Mouse (Mus musculus) kidney, postnatal 0 days (tissue): ENCODE measurements around the gene Tbx19. TPM values are rescaled to one million over a fixed set of nuclear protein-coding genes. Genes with fewer than 3 reads are reported as not detected.

Experiments
- ATAC-seq: fragments of 200-750 bp; cut with Nextera tagmentation; replicated peaks from 2 replicates; pipeline ENCODE4 v1.8.0; 2017; ENCODE audit warnings: low read depth, moderate number of reproducible peaks, moderate TSS enrichment, moderate library complexity; ENCODE audit not compliant: low FRiP score
- DNase-seq: peaks from one replicate; pipeline ENCODE4 v3.0.0-alpha.2; 2016; ENCODE audit warnings: low spot score
- H3K27ac ChIP-seq: fragments of 300-500 bp; sonication (generic); 2 replicates; pipeline ENCODE4 v1.5.1; 2014; ENCODE audit warnings: mild to moderate bottlenecking
- H3K27me3 ChIP-seq: fragments of 300-500 bp; sonication (generic); 2 replicates; pipeline ENCODE4 v1.6.1; 2014; ENCODE audit warnings: low read length, mixed read lengths; ENCODE audit not compliant: insufficient read depth
- H3K36me3 ChIP-seq: fragments of 300-500 bp; sonication (generic); 2 replicates; pipeline ENCODE4 v1.6.1; 2014; ENCODE audit warnings: low read length, mixed read lengths; ENCODE audit not compliant: insufficient read depth
- H3K4me1 ChIP-seq: fragments of 300-500 bp; sonication (generic); replicated peaks from 2 replicates; pipeline ENCODE4 v1.6.1; 2014; ENCODE audit warnings: antibody characterized with exemption, low read length, mixed read lengths; ENCODE audit not compliant: insufficient read depth
- H3K4me2 ChIP-seq: fragments of 300-500 bp; sonication (generic); 2 replicates; pipeline ENCODE4 v1.6.1; 2014; ENCODE audit warnings: mild to moderate bottlenecking, low read length, moderate library complexity, mixed read lengths
- H3K4me3 ChIP-seq: fragments of 300-500 bp; sonication (generic); replicated peaks from 2 replicates; pipeline ENCODE4 v1.5.1; 2014; ENCODE audit warnings: low read depth, low read length
- H3K9ac ChIP-seq: fragments of 300-500 bp; sonication (generic); 2 replicates; pipeline ENCODE4 v1.6.1; 2014; ENCODE audit warnings: low read depth, low read length
- H3K9me3 ChIP-seq: fragments of 300-500 bp; sonication (generic); replicated peaks from 2 replicates; pipeline ENCODE4 v1.6.1; 2016; ENCODE audit warnings: low read length, inconsistent platforms, mixed read lengths
- CTCF ChIP-seq: IDR thresholded peaks from 2 replicates; pipeline ENCODE4 v1.5.1; 2016; ENCODE audit warnings: antibody characterized with exemption, low read depth, mild to moderate bottlenecking, moderate library complexity
- WGBS: fragments of 180-500 bp; shearing (Covaris S2); extraction: QIAGEN DNeasy Blood & Tissue Kit; methylation state at CpG from one replicate; pipeline ENCODE4 v1.1.7; 2014; 5-methylcytosine and 5-hydroxymethylcytosine counted together
- polyA plus RNA-seq: library from polyadenylated mRNA; unstranded; fragments of >200 nt; fragmentation: Nextera tagmentation; extraction: Ambion mirVana; gene quantifications from 2 replicates; pipeline ENCODE4 v1.2.1, GENCODE M21; 2015

Gene Tbx19
- polyA plus RNA-seq, 1 experiment from 2014 or later, result not detected

- ATAC-seq, result no peak
- TF ChIP-seq CTCF, result no peak
Measured at GRCm38 (mm10) chr1:165174059-165174616, 13.6 kb upstream of the Tbx19 start.

GRCm38 (mm10) chr1:165171277-165171676, 10.7 kb upstream of the Tbx19 start:
- H3K4me1 ChIP-seq, result no peaks in the 10 kb centered on the region
- H3K27me3 ChIP-seq, result no peaks in the 10 kb centered on the region
- no peak overlapping the region for H3K4me3 ChIP-seq
- H3K4me2 ChIP-seq, result no peak overlapping the region
- H3K9ac ChIP-seq, result no peak overlapping the region
- WGBS, result 75% methylated on average over 7 of the region's 8 CpGs
- H3K9me3 ChIP-seq, result no peaks in the 10 kb centered on the region
- ATAC-seq (no peak), DNase-seq (no peak)
- H3K27ac ChIP-seq, result no peak overlapping the region
- no peaks in the 10 kb centered on the region for H3K36me3 ChIP-seq
- no peak for TF ChIP-seq CTCF

More at GRCm38 (mm10) chr1:165174059-165174616, 13.6 kb upstream of the Tbx19 start:
- Histone ChIP-seq H3K9me3 (no peaks in the 10 kb centered on the region), H3K27me3 (no peaks in the 10 kb centered on the region), H3K4me3 (no peak overlapping the region), H3K4me2 (no peak overlapping the region), H3K9ac (no peak overlapping the region), H3K36me3 (0 out of 2 replicates have a peak, but pooled peaks cover 7% of the 10 kb centered on the region), H3K4me1 (no peaks in the 10 kb centered on the region), H3K27ac (no peak overlapping the region)
- WGBS, result 65% methylated on average over 6 of the region's 9 CpGs
- no peak for DNase-seq

DNA sequence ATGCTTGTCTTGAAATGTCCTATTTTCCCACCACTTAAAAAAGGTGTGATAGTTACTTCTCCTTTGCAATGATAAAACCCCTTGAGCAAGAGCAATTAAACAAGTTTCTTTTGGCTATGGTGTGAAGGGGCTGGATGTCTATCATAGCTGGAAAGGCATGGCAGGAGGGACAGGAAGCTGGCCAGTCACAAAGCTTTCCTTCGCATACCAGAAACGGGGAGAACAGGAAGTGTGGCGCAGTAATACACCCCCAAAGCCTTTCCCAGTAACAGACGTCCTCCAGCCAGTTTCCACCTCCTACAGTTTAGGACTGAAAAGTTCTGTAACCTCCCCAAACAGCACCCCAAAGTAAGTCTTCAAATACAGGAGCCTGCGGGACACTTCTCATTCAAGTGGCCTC, 9.6 kb upstream of the Tbx19 start:
- H3K4me1 ChIP-seq, result no peaks in the 10 kb centered on the region
- TF ChIP-seq CTCF, result no peak
- DNase-seq, result no peak
- H3K36me3 ChIP-seq, result no peaks in the 10 kb centered on the region
- no peak overlapping the region for H3K9ac ChIP-seq
- H3K4me2 ChIP-seq, result no peak overlapping the region
- WGBS, result 73% methylated on average over 5 of the region's 5 CpGs
- no peak overlapping the region for H3K27ac ChIP-seq
- H3K4me3 ChIP-seq, result no peak overlapping the region
- no peak for ATAC-seq
- no peaks in the 10 kb centered on the region for H3K9me3 ChIP-seq
- H3K27me3 ChIP-seq, result no peaks in the 10 kb centered on the region

GRCm38 (mm10) chr1:165169462-165169861, 8.9 kb upstream of the Tbx19 start:
- TF ChIP-seq CTCF, result no peak
- Histone ChIP-seq H3K9ac (no peak overlapping the region), H3K9me3 (no peaks in the 10 kb centered on the region), H3K4me2 (no peak overlapping the region), H3K27ac (no peak overlapping the region), H3K4me3 (no peak overlapping the region), H3K36me3 (no peaks in the 10 kb centered on the region), H3K4me1 (no peaks in the 10 kb centered on the region), H3K27me3 (no peaks in the 10 kb centered on the region)
- ATAC-seq (no peak), DNase-seq (no peak)
- 81% methylated on average over 3 of the region's 3 CpGs for WGBS

DNA sequence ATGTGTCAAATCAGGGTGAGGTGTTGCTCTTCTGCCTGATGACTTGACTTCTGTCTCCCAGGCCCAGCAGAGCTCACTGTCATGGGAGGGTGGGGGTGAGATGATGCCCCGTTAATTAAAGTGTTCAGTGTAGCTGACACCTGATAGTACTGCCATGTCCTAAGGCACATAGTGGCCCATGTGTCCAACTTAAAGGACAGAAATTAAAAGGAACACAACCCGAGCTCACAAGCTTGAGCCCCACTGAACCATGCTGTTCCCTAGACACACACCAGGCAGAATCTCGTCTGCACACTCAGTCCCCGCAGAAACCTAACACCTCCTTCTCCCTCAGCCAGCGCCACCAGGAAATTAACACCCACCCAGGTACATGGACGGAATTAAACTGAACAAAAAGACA, 4.3 kb upstream of the Tbx19 start:
- H3K4me1 ChIP-seq, result no peaks in the 10 kb centered on the region
- no peaks in the 10 kb centered on the region for H3K36me3 ChIP-seq
- WGBS, result 37% methylated on average over 6 of the region's 6 CpGs
- H3K9ac ChIP-seq, result no peak overlapping the region
- no peak for ATAC-seq
- no peaks in the 10 kb centered on the region for H3K27me3 ChIP-seq
- no peaks in the 10 kb centered on the region for H3K9me3 ChIP-seq
- H3K4me3 ChIP-seq, result no peak overlapping the region
- TF ChIP-seq CTCF, result no peak
- no peak overlapping the region for H3K27ac ChIP-seq
- H3K4me2 ChIP-seq, result no peak overlapping the region
- no peak for DNase-seq

DNA sequence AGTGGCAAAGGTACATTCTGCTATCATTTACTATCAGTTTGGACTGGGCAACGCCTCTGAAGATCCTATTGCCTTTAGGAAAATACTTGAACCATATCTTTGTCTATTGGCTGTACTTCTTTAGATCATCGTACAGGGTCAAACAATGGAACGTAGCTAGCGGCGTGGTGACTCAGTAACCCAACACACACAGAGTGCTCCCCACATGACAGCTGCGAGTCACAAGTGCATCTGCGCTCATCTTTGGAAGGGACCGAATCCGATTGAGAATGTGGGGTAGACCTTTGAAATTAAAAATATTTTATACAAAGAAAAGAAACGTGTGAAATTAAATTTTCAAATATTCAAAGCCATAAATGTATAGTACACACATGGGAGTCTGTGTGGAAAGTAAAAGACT, 1.7 kb downstream of the Tbx19 start:
- Histone ChIP-seq H3K27ac (no peak overlapping the region), H3K4me3 (no peak overlapping the region), H3K4me2 (no peak overlapping the region), H3K4me1 (no peaks in the 10 kb centered on the region), H3K36me3 (no peaks in the 10 kb centered on the region), H3K27me3 (no peaks in the 10 kb centered on the region), H3K9me3 (no peaks in the 10 kb centered on the region), H3K9ac (no peak overlapping the region)
- WGBS, result 80% methylated on average over 10 of the region's 10 CpGs
- no peak for TF ChIP-seq CTCF
- ATAC-seq, result no peak
- DNase-seq, result no peak

DNA sequence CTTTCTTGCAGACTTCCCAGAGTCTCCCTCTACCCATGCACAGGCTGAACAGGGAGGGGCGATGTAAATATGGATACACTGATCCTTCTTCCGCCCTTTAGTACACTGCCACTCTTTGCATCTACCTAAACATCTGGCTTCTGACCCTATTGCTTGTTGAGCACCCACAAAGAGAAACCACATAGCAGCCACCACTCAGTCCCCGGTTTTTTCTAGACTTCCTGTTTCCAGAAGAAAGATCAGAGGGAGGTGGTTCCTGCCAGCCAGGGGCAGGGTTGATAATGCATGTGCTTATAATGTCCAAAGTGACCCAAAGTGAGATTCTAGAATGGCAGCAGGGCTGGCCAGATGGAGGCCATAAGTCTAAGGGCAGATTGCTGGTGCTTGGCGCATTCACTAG, 6.4 kb downstream of the Tbx19 start:
- Histone ChIP-seq H3K36me3 (no peaks in the 10 kb centered on the region), H3K4me3 (no peak overlapping the region), H3K9me3 (no peaks in the 10 kb centered on the region), H3K27ac (no peak overlapping the region), H3K27me3 (no peaks in the 10 kb centered on the region), H3K4me2 (no peak overlapping the region), H3K9ac (no peak overlapping the region), H3K4me1 (no peaks in the 10 kb centered on the region)
- WGBS, result 62% methylated on average over 4 of the region's 4 CpGs
- DNase-seq, result no peak
- no peak for TF ChIP-seq CTCF
- ATAC-seq, result no peak
